Mouse (Mus musculus) cerebellum, adult 11 months (tissue): ENCODE measurements around the gene Dbr1.
A peak's percentile ranks its signal among the peaks of the same experiment; 100 is the strongest.

Experiments
- DNase-seq: peaks from one replicate; pipeline ENCODE4 v3.0.0; 2022

The Dbr1 gene

GRCm38 (mm10) chr9:99620196-99620595 is 44.6 kb downstream of the Dbr1 start:
- no peak for DNase-seq

DNA sequence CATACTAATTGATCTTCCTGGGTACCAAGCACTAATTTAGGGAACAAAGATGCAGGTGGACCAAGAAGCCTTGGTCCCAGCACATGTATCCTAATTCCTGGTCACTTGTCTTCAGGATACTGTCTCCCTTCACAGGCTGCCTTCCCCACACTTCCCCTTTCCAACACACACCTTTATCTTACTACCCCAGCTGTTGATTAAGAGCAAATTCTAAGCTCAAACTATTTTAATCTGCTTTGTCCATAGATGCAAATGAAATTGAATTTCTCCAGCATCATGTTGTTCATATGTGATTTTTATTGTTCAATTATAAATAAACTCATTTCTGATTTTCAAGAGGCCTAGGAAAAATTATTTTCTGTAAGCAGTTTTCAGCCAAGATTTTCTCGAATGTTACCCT is 46.4 kb downstream of the Dbr1 start:
- DNase-seq: no peak

- DNase-seq: no peak
Measured at GRCm38 (mm10) chr9:99622966-99623365, 47.4 kb downstream of the Dbr1 start.

DNA sequence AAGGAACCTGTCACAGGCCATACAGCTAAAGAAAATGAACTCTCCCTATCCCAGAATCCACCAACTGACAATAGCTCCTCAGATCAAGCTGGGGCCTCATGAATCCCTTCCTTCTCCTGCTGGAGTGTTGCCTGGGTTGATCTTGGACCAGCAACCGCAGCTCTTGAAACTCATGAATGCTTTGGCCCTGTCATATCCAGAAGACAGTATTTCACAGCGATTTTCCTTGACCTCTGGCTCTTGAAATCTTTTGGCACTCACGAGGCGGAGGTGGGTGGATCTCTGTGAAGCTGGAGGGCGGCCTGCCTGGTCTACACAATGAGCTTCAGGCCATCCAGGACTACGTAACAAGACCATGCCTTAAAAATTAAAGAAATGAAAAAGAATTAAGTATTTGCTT is 48.5 kb downstream of the Dbr1 start:
- DNase-seq: no peak

DNA sequence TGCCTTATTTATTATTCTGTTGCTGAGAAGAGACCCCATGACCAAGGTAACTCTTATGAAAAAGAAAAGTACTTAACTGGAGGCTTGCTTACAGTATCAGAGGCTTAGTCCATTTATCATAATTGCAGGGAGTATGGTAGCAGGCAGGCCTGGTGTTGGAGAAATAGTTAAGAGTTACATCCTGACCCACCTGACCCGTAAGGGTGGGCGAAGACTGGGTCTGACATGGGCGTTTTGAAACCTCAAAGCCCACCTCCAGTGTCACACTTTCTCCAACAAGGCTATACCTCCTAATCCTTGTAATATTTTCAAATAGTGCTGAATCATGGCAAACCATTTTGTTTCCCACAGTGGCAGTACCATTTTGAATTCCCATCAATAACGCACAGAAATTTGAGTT is 53.0 kb downstream of the Dbr1 start:
- no peak for DNase-seq

DNA sequence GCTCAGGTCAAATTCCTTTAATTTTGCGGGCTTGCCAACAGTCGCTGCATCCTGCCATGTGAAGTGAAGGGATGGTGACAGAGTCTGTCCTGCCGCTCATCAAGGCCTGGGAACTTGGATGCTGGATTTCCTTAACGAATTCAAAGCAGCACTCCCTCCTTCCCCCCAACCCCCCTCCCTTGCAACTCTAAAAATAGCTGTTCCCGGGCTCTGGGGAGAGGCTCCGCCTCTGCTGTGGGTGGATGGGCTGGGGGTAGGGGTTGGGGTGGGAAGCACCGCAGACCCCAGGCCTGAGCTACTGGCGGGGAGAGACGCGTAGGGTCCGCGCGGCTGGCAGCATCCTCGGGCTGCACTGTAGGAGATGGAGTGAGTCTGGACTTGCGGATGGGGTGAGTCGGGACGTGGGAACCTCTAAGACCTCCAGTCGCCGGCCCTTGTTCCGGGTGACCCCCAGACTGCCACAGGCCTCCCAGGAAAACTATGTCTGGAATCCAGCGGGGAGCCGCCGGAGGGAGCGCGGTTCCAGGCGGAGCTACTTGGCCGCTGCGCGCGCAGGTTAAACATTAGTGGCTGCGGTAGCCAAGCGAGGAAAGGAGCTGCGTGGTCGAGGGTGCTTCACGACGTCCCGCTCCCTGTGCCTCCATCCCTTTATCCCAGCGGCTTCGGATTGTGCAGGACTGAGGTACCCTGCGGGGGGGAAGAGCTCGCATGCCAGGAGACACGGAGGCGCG is 53.8 kb downstream of the Dbr1 start, which contains the start of gene Dzip1l:
TSS of gene Dzip1l (plus strand) at position 216 of the 731 bp plus-strand sequence.
- DNase-seq: peak; percentile 62

- DNase-seq: no peak
Measured at GRCm38 (mm10) chr9:99630071-99630470, 54.5 kb downstream of the Dbr1 start.

GRCm38 (mm10) chr9:99630528-99631125 is 55.0 kb downstream of the Dbr1 start:
- no peak for DNase-seq

DNA sequence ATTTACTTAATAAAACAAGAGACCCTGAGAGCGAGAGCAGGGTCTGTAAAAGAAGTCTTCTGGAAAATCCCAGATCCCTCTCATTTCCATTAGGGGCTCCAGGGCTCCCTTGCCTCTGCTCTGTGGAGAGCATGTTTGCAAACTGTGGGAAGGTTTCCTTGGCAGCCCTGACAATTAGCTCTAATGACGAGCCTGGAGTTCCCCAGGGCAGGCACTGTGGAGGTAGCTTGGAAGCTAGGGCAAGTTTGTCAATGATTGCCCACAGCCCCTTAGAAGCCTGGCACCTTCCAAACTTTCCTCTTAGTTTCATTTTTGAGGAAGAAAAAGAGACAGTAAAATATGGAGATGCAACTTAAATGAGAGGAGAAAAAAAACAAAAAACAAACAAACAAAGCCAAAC is 56.2 kb downstream of the Dbr1 start:
- DNase-seq: no peak

DNA sequence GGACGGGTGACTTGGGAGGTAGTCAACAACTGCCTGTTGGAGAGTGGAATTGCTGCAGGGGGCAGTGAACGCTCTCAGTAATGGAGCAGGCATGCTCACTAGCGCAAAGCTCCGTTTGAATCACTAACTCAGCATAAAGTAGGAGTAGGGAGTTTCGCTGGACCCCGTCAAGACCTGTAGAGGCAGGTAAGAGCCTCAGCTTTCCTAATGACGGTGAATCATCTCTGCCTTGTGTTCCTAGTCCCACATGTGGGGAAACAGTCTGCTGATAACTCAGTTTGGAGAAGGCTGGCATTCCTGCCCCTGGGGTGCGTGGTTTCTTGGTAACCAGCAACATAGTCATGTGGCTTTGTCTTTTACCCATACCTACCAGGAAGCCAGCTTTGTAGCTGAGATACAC is 56.7 kb downstream of the Dbr1 start:
- DNase-seq: no peak
